Mouse (Mus musculus) heart, adult 2 months (tissue): ENCODE results near the gene Slc11a1.

Experiments used
- CTCF ChIP-seq: fragments of 200-600 bp; IDR thresholded peaks from 2 replicates; pipeline ENCODE4 v1.8.1; 2022; ENCODE audit warnings: antibody characterized with exemption, mild to moderate bottlenecking, moderate library complexity
- POLR2A ChIP-seq: fragments of 200-500 bp; IDR thresholded peaks from 2 replicates; pipeline ENCODE4 v1.6.1; 2011; ENCODE audit warnings: mild to moderate bottlenecking, low read depth, low read length, control low read depth; ENCODE audit not compliant: insufficient read depth

DNA sequence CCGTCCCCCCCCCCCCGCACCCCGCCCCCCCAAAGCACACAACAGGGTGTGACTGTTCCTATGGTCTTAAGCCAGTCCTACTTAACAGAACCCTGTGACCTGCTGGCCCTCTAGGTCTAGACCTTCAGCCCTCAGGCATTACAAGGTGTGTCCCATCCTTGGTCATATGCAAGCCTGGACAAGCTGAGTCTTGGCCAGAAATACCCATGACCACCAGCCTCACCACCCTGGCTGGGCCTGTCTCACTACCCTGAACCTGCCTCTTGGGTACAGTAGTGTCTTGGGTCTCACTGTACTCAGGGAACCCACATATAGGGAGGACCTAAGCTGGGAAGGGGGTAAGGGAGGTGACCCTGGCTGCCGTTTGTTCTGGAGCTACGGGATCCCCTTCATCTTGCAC lies 37.0 kb upstream of the Slc11a1 start:
- TF ChIP-seq CTCF (no peak), POLR2A (no peak)
